Mouse (Mus musculus) hindbrain, postnatal 0 days (tissue): ENCODE measurements at regions not wholly inside any gene's neighbourhood (a gene's known extent, or its start where the extent isn't known, plus 50 kb on each side); places are given as distances from the start of the nearest gene placed in this dataset.

Source experiments
- ATAC-seq: fragments of 200-750 bp; cut with Nextera tagmentation; 2 replicates; pipeline ENCODE4 v1.8.0; 2017; ENCODE audit warnings: mild to moderate bottlenecking, moderate TSS enrichment, moderate library complexity
- DNase-seq: peaks from one replicate; pipeline ENCODE4 v3.0.0-alpha.2; 2015; ENCODE audit warnings: low spot score
- H3K27ac ChIP-seq: fragments of 300-500 bp; sonication (generic); 2 replicates; pipeline ENCODE4 v1.5.1; 2014; ENCODE audit warnings: mild to moderate bottlenecking
- H3K27me3 ChIP-seq: fragments of 300-500 bp; sonication (generic); 2 replicates; pipeline ENCODE4 v1.6.1; 2014; ENCODE audit warnings: low read length, mixed read lengths; ENCODE audit not compliant: insufficient read depth
- H3K36me3 ChIP-seq: fragments of 300-500 bp; sonication (generic); 2 replicates; pipeline ENCODE4 v1.6.1; 2014; ENCODE audit warnings: low read length, mixed read lengths; ENCODE audit not compliant: insufficient read depth
- H3K4me1 ChIP-seq: fragments of 300-500 bp; sonication (generic); 2 replicates; pipeline ENCODE4 v1.6.1; 2014; ENCODE audit warnings: antibody characterized with exemption, low read length, mixed read lengths; ENCODE audit not compliant: insufficient read depth
- H3K4me2 ChIP-seq: fragments of 300-500 bp; sonication (generic); 2 replicates; pipeline ENCODE4 v1.6.1; 2014; ENCODE audit warnings: low read depth, mild to moderate bottlenecking, low read length, moderate library complexity, mixed read lengths
- H3K4me3 ChIP-seq: fragments of 300-500 bp; sonication (generic); 2 replicates; pipeline ENCODE4 v1.5.1; 2014; ENCODE audit warnings: low read length
- H3K9ac ChIP-seq: fragments of 300-500 bp; sonication (generic); replicated peaks from 2 replicates; pipeline ENCODE4 v1.6.1; 2014; ENCODE audit warnings: mild to moderate bottlenecking, low read length, moderate library complexity, mixed read lengths
- H3K9me3 ChIP-seq: fragments of 300-500 bp; sonication (generic); 2 replicates; pipeline ENCODE4 v1.6.1; 2016; ENCODE audit warnings: low read length, mixed read lengths
- CTCF ChIP-seq: IDR thresholded peaks from 2 replicates; pipeline ENCODE4 v1.5.1; 2016; ENCODE audit warnings: antibody characterized with exemption, control low read depth, low read depth
- WGBS: fragments of 180-500 bp; shearing (Covaris S2); extraction: QIAGEN DNeasy Blood & Tissue Kit; methylation state at CpG from one replicate; pipeline ENCODE4 v1.1.7; 2014; 5-methylcytosine and 5-hydroxymethylcytosine counted together

GRCm38 (mm10) chr13:117152655-117153054 lies 55.7 kb upstream of the Emb start:
- no peaks in the 10 kb centered on the region for H3K27me3 ChIP-seq
- no peak overlapping the region for H3K4me2 ChIP-seq
- H3K36me3 ChIP-seq: no peaks in the 10 kb centered on the region
- DNase-seq: no peak
- ATAC-seq: no peak
- 93% methylated on average over 7 of the region's 7 CpGs for WGBS
- no peaks in the 10 kb centered on the region for H3K4me1 ChIP-seq
- no peak overlapping the region for H3K27ac ChIP-seq
- no peak overlapping the region for H3K9ac ChIP-seq
- H3K4me3 ChIP-seq: no peak overlapping the region
- no peak for TF ChIP-seq CTCF
- H3K9me3 ChIP-seq: no peaks in the 10 kb centered on the region

DNA sequence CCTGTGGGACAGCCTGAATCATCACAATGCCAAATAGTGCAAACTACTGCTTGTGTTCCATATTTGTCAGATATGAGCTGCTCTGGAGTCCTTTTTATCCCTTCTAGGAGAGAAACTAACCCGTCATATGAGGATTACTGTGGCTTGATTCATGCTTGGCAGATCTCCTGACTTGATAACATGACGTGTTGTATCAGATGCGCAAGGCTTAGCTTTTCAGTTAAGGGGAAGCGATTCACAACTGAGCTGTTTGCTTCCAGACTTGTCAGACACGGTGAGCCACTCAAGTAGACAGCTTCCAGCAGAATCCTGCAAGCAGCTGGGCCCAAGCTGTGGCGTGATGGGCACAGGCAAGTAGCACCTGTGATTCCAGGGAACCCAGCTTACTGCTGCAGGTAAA lies 64.5 kb upstream of the Emb start:
- no peak overlapping the region for H3K4me3 ChIP-seq
- ATAC-seq: peak; percentile 79; the same call in 1 of the 2 replicates
- WGBS: 64% methylated on average over 6 of the region's 6 CpGs
- H3K9ac ChIP-seq: no peak overlapping the region
- DNase-seq: peak; percentile 37
- H3K9me3 ChIP-seq: no peaks in the 10 kb centered on the region
- H3K36me3 ChIP-seq: no peaks in the 10 kb centered on the region
- no peak overlapping the region for H3K4me2 ChIP-seq
- H3K4me1 ChIP-seq: no peaks in the 10 kb centered on the region
- no peaks in the 10 kb centered on the region for H3K27me3 ChIP-seq
- no peak for TF ChIP-seq CTCF
- H3K27ac ChIP-seq: no peak overlapping the region

DNA sequence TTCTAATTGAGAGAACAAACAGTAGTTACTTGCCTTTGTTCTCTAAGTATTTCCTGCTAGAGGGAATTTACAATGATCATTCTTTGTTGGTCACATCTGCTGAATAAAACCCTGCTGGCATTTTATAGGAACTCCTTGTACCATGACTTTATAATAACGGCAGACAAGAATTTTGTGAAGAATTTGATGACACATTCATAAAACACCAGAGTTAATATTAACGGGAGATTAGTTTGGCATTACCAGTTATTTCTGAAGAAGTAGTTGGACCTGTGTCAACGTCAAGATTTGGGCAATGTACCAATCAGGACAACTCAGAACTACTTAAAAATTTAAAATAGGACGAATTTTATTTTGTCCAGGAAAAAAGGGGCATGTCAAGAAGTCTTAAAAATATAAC lies 65.1 kb upstream of the Emb start:
- no peaks in the 10 kb centered on the region for H3K9me3 ChIP-seq
- H3K36me3 ChIP-seq: no peaks in the 10 kb centered on the region
- H3K4me3 ChIP-seq: no peak overlapping the region
- H3K9ac ChIP-seq: no peak overlapping the region
- no peaks in the 10 kb centered on the region for H3K27me3 ChIP-seq
- no peak overlapping the region for H3K4me2 ChIP-seq
- no peak for DNase-seq
- no peak overlapping the region for H3K27ac ChIP-seq
- H3K4me1 ChIP-seq: no peaks in the 10 kb centered on the region
- TF ChIP-seq CTCF: no peak
- whole genome bisulfite sequencing: 75% methylated on average over 4 of the region's 4 CpGs
- no peak for ATAC-seq

GRCm38 (mm10) chr13:117134352-117134751 lies 74.0 kb upstream of the Emb start:
- WGBS: 92% methylated on average over 3 of the region's 3 CpGs

DNA sequence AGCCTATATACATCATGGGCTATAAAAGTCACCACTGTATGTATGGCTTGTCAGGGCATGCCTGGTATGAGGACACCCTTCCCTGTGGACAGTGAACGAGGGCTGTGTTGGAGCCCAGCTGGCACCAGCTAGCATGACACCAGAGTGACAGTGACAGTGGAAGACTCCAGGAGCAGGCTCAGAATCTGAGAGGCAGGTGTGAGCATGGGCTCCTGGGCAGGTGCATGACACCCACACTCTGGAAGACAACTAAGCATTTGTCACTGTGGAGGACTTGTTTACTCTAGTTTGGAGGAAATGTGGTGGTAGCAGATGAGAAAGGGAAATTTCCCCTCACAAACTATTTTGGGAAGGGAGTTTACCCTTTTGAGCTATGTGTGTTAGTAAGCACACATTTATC lies 76.2 kb upstream of the Emb start:
- 79% methylated on average over 1 of the region's 1 CpGs for WGBS

More at GRCm38 (mm10) chr13:117134352-117134751, 74.0 kb upstream of the Emb start:
- no peaks in the 10 kb centered on the region for H3K4me1 ChIP-seq
- H3K4me2 ChIP-seq: no peak overlapping the region
- ATAC-seq (no peak), DNase-seq (no peak)
- H3K9ac ChIP-seq: no peak overlapping the region
- H3K27ac ChIP-seq: no peak overlapping the region
- no peaks in the 10 kb centered on the region for H3K36me3 ChIP-seq
- TF ChIP-seq CTCF: peak; percentile 26
- H3K9me3 ChIP-seq: no peaks in the 10 kb centered on the region
- H3K4me3 ChIP-seq: no peak overlapping the region
- H3K27me3 ChIP-seq: no peaks in the 10 kb centered on the region

DNA sequence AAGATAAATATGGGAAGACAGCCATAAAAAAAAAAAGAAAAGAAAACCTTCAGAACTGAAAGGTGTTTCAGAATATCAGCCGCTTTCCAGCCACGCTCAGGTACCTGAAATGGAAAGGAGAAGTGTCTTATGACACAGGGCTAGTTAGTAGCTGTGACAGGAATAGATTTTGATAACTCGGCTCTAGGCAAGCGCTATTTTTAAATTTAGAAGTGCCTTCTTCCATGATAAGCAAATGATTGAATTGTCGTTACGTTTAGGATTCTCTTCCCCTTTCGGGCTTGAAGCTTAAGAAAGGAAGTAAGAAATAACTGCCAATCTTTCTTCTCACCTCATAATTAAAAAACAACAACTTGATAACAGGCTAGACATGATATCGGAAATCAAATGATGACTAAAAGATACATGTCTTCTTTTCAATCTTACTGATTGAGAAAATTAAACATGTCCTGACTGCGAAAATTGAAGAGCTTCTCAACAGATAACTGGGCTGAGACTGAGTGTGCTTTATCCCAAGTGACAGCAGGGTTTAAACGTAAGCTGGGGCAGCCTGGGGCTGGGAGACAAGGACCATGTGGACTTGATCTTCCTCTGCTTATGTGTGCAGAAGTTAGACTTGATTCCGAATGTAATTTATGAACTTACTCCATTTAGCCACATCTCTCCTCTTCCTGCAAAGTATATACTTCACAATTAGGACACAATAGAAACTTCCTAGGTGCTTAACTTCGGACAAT lies 80.4 kb upstream of the Emb start:
- Histone ChIP-seq H3K36me3 (no peaks in the 10 kb centered on the region), H3K4me3 (no peak overlapping the region), H3K9ac (no peak overlapping the region), H3K27me3 (no peaks in the 10 kb centered on the region), H3K4me1 (no peaks in the 10 kb centered on the region), H3K4me2 (no peak overlapping the region), H3K9me3 (no peaks in the 10 kb centered on the region), H3K27ac (no peak overlapping the region)
- ATAC-seq: no peak
- TF ChIP-seq CTCF: no peak
- 84% methylated on average over 12 of the region's 12 CpGs for WGBS
- DNase-seq: no peak

More for the DNA sequence above, 76.2 kb upstream of the Emb start:
- Histone ChIP-seq H3K4me2 (no peak overlapping the region), H3K27ac (no peak overlapping the region), H3K9me3 (no peaks in the 10 kb centered on the region), H3K27me3 (no peaks in the 10 kb centered on the region), H3K9ac (no peak overlapping the region), H3K4me3 (no peak overlapping the region), H3K36me3 (no peaks in the 10 kb centered on the region), H3K4me1 (no peaks in the 10 kb centered on the region)
- no peak for ATAC-seq
- DNase-seq: no peak
- no peak for TF ChIP-seq CTCF

DNA sequence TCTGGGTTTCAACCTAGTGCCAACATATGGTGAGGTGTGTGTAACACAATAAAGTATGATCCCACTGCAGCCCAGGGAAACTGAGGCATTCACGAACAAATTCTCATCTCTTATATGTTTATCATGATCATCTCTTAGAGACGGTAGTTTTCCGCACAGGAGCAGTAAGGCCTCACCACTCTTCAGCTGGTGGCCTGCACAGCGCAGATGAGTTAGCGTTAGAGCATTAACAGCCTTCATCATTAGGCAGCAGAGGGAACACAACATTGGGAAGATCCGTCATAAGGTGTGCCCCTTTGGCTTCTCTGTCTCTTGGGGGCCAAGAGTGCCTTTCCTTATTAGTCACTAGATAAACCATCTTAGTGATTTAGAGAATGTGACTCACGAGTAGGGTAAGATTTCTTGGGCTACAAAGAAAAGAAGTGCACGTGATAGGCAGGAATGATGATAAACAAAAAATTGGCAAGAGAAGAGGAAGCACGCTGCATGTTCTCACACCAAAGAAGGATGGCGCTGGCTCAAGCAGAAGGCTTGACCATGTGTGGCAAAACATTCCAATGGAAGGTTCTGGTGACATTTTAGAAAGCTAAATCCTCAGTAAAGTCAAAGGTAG lies 81.1 kb upstream of the Emb start:
- no peaks in the 10 kb centered on the region for H3K36me3 ChIP-seq
- DNase-seq: no peak
- H3K4me3 ChIP-seq: no peak overlapping the region
- H3K9ac ChIP-seq: no peak overlapping the region
- no peak for ATAC-seq
- no peaks in the 10 kb centered on the region for H3K27me3 ChIP-seq
- H3K9me3 ChIP-seq: no peaks in the 10 kb centered on the region
- H3K4me1 ChIP-seq: no peaks in the 10 kb centered on the region
- TF ChIP-seq CTCF: no peak
- WGBS: 89% methylated on average over 10 of the region's 10 CpGs
- no peak overlapping the region for H3K4me2 ChIP-seq
- H3K27ac ChIP-seq: no peak overlapping the region
